Mouse (Mus musculus) intestine, embryonic 14.5 days (tissue): ENCODE measurements around the gene Syt1. TPM values are rescaled to one million over a fixed set of nuclear protein-coding genes. Genes with fewer than 3 reads are reported as not detected.

Experiments
- ATAC-seq: fragments of 200-750 bp; cut with Nextera tagmentation; replicated peaks from 2 replicates; pipeline ENCODE4 v1.8.0; 2017; ENCODE audit warnings: low read depth, moderate number of reproducible peaks, moderate TSS enrichment, moderate library complexity; ENCODE audit not compliant: low FRiP score, low TSS enrichment
- DNase-seq: peaks from one replicate; pipeline ENCODE4 v3.0.0-alpha.2; 2018; ENCODE audit warnings: low spot score
- H3K27ac ChIP-seq: fragments of 300-500 bp; sonication (generic); 2 replicates; pipeline ENCODE4 v1.5.1; 2014; ENCODE audit warnings: low read depth, mild to moderate bottlenecking, control low read depth
- H3K27me3 ChIP-seq: fragments of 300-500 bp; sonication (generic); replicated peaks from 2 replicates; pipeline ENCODE4 v1.6.1; 2014; ENCODE audit warnings: low read length, control low read depth; ENCODE audit not compliant: control insufficient read depth, insufficient read depth
- H3K36me3 ChIP-seq: fragments of 300-500 bp; sonication (generic); 2 replicates; pipeline ENCODE4 v1.6.1; 2014; ENCODE audit warnings: low read length, control low read depth; ENCODE audit not compliant: control insufficient read depth, insufficient read depth
- H3K4me1 ChIP-seq: fragments of 300-500 bp; sonication (generic); replicated peaks from 2 replicates; pipeline ENCODE4 v1.6.1; 2014; ENCODE audit warnings: low read length, control low read depth, mixed read lengths; ENCODE audit not compliant: control insufficient read depth, insufficient read depth
- H3K4me2 ChIP-seq: fragments of 300-500 bp; sonication (generic); 2 replicates; pipeline ENCODE4 v1.6.1; 2014; ENCODE audit warnings: low read length
- H3K4me3 ChIP-seq: fragments of 300-500 bp; sonication (generic); 2 replicates; pipeline ENCODE4 v1.5.1; 2014; ENCODE audit warnings: low read depth, low read length, control low read depth, mixed read lengths
- H3K9ac ChIP-seq: fragments of 300-500 bp; sonication (generic); 2 replicates; pipeline ENCODE4 v1.6.1; 2014; ENCODE audit warnings: mild to moderate bottlenecking, low read length
- H3K9me3 ChIP-seq: fragments of 300-500 bp; sonication (generic); 2 replicates; pipeline ENCODE4 v1.6.1; 2016; ENCODE audit warnings: low read length, control low read depth; ENCODE audit not compliant: control insufficient read depth
- WGBS: fragments of 180-500 bp; shearing (Covaris S2); extraction: QIAGEN DNeasy Blood & Tissue Kit; methylation state at CpG from one replicate; pipeline ENCODE4 v1.1.7; 2014; 5-methylcytosine and 5-hydroxymethylcytosine counted together
- polyA plus RNA-seq: library from polyadenylated mRNA; unstranded; fragments of >200 nt; fragmentation: Nextera tagmentation; extraction: Ambion mirVana; gene quantifications from 2 replicates; pipeline ENCODE4 v1.2.1, GENCODE M21; 2014

Gene Syt1
- polyA plus RNA-seq, 1 experiment from 2014 or later, result 17.1 TPM

GRCm38 (mm10) chr10:108832248-108832647 lies 178.5 kb downstream of the Syt1 start:
- Histone ChIP-seq H3K4me3 (no peak overlapping the region), H3K27ac (no peak overlapping the region), H3K36me3 (no peaks in the 10 kb centered on the region), H3K4me1 (no peaks in the 10 kb centered on the region), H3K9ac (no peak overlapping the region), H3K27me3 (no peaks in the 10 kb centered on the region), H3K4me2 (no peak overlapping the region), H3K9me3 (no peaks in the 10 kb centered on the region)
- 89% methylated on average over 6 of the region's 6 CpGs for WGBS
- DNase-seq (no peak), ATAC-seq (no peak)

GRCm38 (mm10) chr10:108831801-108832200 lies 179.0 kb downstream of the Syt1 start:
- ATAC-seq (no peak), DNase-seq (no peak)
- H3K36me3 ChIP-seq, result no peaks in the 10 kb centered on the region
- no peaks in the 10 kb centered on the region for H3K4me1 ChIP-seq
- H3K9ac ChIP-seq, result no peak overlapping the region
- H3K27ac ChIP-seq, result no peak overlapping the region
- no peaks in the 10 kb centered on the region for H3K27me3 ChIP-seq
- WGBS, result 76% methylated on average over 6 of the region's 6 CpGs
- no peaks in the 10 kb centered on the region for H3K9me3 ChIP-seq
- no peak overlapping the region for H3K4me3 ChIP-seq
- no peak overlapping the region for H3K4me2 ChIP-seq

DNA sequence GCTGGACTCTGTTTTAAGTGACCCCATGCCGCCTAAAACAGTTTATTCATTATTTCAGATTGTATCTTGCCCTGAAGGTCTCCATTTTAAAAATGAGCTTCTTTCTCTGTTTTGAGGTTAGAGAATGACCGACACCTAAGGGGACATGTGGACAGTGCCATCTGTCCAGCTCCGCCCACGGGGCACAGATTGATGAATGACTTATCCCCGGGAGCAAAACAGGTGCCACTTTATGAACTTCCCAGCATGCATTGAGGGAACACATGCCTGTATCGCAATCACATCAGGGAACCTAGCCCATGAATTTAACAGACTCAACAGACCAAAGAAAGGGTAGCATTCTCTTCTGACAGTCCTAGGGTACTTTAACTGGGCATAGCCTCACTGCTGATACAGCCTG lies 188.5 kb downstream of the Syt1 start:
- DNase-seq, result no peak
- Histone ChIP-seq H3K27ac (no peak overlapping the region), H3K4me1 (no peaks in the 10 kb centered on the region), H3K9ac (no peak overlapping the region), H3K9me3 (no peaks in the 10 kb centered on the region), H3K4me3 (no peak overlapping the region), H3K4me2 (no peak overlapping the region), H3K36me3 (no peaks in the 10 kb centered on the region), H3K27me3 (no peaks in the 10 kb centered on the region)
- WGBS, result 90% methylated on average over 6 of the region's 6 CpGs
- ATAC-seq, result no peak

- DNase-seq (no peak), ATAC-seq (no peak)
- Histone ChIP-seq H3K4me3 (no peak overlapping the region), H3K9me3 (no peaks in the 10 kb centered on the region), H3K36me3 (no peaks in the 10 kb centered on the region), H3K27ac (no peak overlapping the region), H3K4me2 (no peak overlapping the region), H3K9ac (no peak overlapping the region), H3K27me3 (no peaks in the 10 kb centered on the region), H3K4me1 (no peaks in the 10 kb centered on the region)
- WGBS, result 84% methylated on average over 6 of the region's 6 CpGs
Observed at GRCm38 (mm10) chr10:108815339-108815738, 195.4 kb downstream of the Syt1 start.

- ATAC-seq (no peak), DNase-seq (no peak)
- H3K4me1 ChIP-seq, result no peaks in the 10 kb centered on the region
- no peak overlapping the region for H3K4me2 ChIP-seq
- no peaks in the 10 kb centered on the region for H3K9me3 ChIP-seq
- H3K27me3 ChIP-seq, result no peaks in the 10 kb centered on the region
- WGBS, result 85% methylated on average over 1 of the region's 1 CpGs
- no peaks in the 10 kb centered on the region for H3K36me3 ChIP-seq
- no peak overlapping the region for H3K4me3 ChIP-seq
- no peak overlapping the region for H3K9ac ChIP-seq
- no peak overlapping the region for H3K27ac ChIP-seq
Observed at GRCm38 (mm10) chr10:108804380-108804779, 206.4 kb downstream of the Syt1 start.

DNA sequence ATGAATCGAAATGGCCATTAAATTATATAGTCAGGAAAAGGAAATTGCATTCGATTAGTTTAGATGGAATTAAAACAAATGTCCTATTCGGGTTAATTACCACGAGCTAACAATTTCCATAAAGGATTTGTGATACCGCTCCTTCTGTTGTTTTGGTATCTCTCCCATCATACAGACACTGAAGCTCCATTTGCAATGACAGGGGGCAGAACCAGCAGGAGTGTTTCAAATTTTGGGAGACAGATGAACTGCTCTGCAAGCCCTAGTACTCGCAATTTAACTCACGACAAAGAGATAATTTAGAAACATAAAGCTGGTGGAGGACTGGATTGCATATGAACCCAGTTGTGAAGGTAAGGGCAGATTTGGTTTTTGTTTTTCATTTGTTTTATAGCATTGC lies 210.0 kb downstream of the Syt1 start:
- DNase-seq (no peak), ATAC-seq (no peak)
- Histone ChIP-seq H3K36me3 (no peaks in the 10 kb centered on the region), H3K27me3 (no peaks in the 10 kb centered on the region), H3K9ac (no peak overlapping the region), H3K9me3 (no peaks in the 10 kb centered on the region), H3K27ac (no peak overlapping the region), H3K4me3 (no peak overlapping the region), H3K4me2 (no peak overlapping the region), H3K4me1 (no peaks in the 10 kb centered on the region)
- WGBS, result 88% methylated on average over 7 of the region's 7 CpGs

- Histone ChIP-seq H3K4me2 (no peak overlapping the region), H3K27ac (no peak overlapping the region), H3K9me3 (no peaks in the 10 kb centered on the region), H3K4me3 (no peak overlapping the region), H3K9ac (no peak overlapping the region), H3K27me3 (no peaks in the 10 kb centered on the region), H3K36me3 (no peaks in the 10 kb centered on the region), H3K4me1 (no peaks in the 10 kb centered on the region)
- DNase-seq (no peak), ATAC-seq (no peak)
- 84% methylated on average over 4 of the region's 4 CpGs for WGBS
Observed at GRCm38 (mm10) chr10:108798826-108799225, 212.0 kb downstream of the Syt1 start.

DNA sequence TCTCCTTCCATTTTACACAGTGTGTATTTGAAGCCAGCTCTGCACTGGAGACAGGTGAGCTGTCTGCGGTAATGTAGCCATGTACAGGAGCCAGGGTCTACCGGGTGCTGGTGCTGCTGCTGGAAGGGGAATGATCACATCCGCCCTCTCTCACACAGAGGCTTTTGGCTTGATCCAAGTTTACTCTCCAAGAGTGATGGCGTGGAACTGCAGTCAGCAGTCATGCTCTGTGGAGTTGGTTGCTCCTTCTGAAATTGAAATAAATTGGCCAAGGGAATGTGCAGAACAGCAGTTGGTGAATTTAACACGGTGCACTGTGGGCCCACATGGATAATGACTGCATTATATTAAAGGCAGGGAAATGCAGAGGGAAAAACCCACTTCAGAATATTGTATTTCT lies 228.0 kb downstream of the Syt1 start:
- Histone ChIP-seq H3K9me3 (no peaks in the 10 kb centered on the region), H3K4me2 (no peak overlapping the region), H3K9ac (no peak overlapping the region), H3K27ac (no peak overlapping the region), H3K4me1 (no peaks in the 10 kb centered on the region), H3K27me3 (no peaks in the 10 kb centered on the region), H3K36me3 (no peaks in the 10 kb centered on the region), H3K4me3 (no peak overlapping the region)
- no peak for DNase-seq
- no peak for ATAC-seq
- WGBS, result 94% methylated on average over 5 of the region's 5 CpGs

DNA sequence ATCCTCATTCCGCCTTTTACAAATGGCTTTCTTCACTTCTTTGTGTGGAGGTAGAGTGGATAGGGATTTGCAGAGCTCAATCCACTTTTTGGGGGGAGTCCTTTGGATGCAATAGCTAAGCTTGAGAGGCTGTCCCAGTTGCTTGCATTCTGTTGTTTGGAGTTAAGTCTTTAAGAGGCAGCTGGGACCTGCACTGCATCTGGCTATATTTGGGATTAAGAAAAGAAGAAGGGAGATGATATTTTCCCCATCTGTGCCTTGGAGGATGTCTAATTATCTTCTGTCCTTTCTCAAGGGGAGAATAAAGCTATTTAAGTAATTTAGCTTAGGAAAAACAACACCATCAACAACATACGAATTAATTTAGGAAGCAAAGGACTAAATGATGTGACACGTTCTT lies 230.2 kb downstream of the Syt1 start:
- H3K4me2 ChIP-seq, result no peak overlapping the region
- H3K9me3 ChIP-seq, result no peaks in the 10 kb centered on the region
- H3K27me3 ChIP-seq, result no peaks in the 10 kb centered on the region
- H3K9ac ChIP-seq, result no peak overlapping the region
- no peak overlapping the region for H3K27ac ChIP-seq
- 79% methylated on average over 3 of the region's 3 CpGs for WGBS
- ATAC-seq, result no peak
- no peaks in the 10 kb centered on the region for H3K36me3 ChIP-seq
- no peak for DNase-seq
- no peak overlapping the region for H3K4me3 ChIP-seq
- H3K4me1 ChIP-seq, result no peaks in the 10 kb centered on the region
